Mouse (Mus musculus) liver, adult 2 months (tissue): ENCODE measurements around the gene Cd79b. TPM values are rescaled to one million over a fixed set of nuclear protein-coding genes. Genes with fewer than 3 reads are reported as not detected.

Source experiments
- DNase-seq: peaks from one replicate; pipeline ENCODE4 v3.0.0-alpha.2; 2011; ENCODE audit warnings: low read depth, low spot score; ENCODE audit errors: extremely low read depth
- H3K27ac ChIP-seq: fragments of 200-500 bp; replicated peaks from 2 replicates; pipeline ENCODE4 v1.5.1; 2012; ENCODE audit warnings: low read depth, mild to moderate bottlenecking, control low read depth, inconsistent platforms, low read length; ENCODE audit not compliant: insufficient read depth
- H3K27me3 ChIP-seq: fragments of 200-500 bp; 2 replicates; pipeline ENCODE4 v1.6.1; 2012; ENCODE audit warnings: mild to moderate bottlenecking, moderate library complexity, low read length, inconsistent platforms; ENCODE audit not compliant: control insufficient read depth, insufficient read depth
- H3K36me3 ChIP-seq: fragments of 200-500 bp; 2 replicates; pipeline ENCODE4 v1.6.1; 2012; ENCODE audit warnings: low read length, inconsistent platforms; ENCODE audit not compliant: control insufficient read depth, insufficient read depth
- H3K4me1 ChIP-seq: fragments of 200-500 bp; 2 replicates; pipeline ENCODE4 v1.6.1; 2011; ENCODE audit warnings: low read length; ENCODE audit not compliant: control insufficient read depth, insufficient read depth
- H3K4me3 ChIP-seq: fragments of 200-500 bp; 2 replicates; pipeline ENCODE4 v1.5.1; 2011; ENCODE audit warnings: low read depth, mild to moderate bottlenecking, control low read depth, low read length, moderate library complexity; ENCODE audit not compliant: insufficient read depth
- H3K79me2 ChIP-seq: fragments of 200-500 bp; 2 replicates; pipeline ENCODE4 v1.6.1; 2012; ENCODE audit warnings: inconsistent platforms, mild to moderate bottlenecking, low read length, moderate library complexity; ENCODE audit not compliant: control insufficient read depth, insufficient read depth
- H3K9ac ChIP-seq: fragments of 200-500 bp; 2 replicates; pipeline ENCODE4 v1.6.1; 2012; ENCODE audit warnings: low read depth, mild to moderate bottlenecking, control low read depth, inconsistent platforms, low read length
- CTCF ChIP-seq: fragments of 200-500 bp; IDR thresholded peaks from 2 replicates; pipeline ENCODE4 v1.5.1; 2011; ENCODE audit warnings: low read depth, low read length, control low read depth
- POLR2A ChIP-seq: fragments of 200-500 bp; IDR thresholded peaks from 2 replicates; pipeline ENCODE4 v1.6.1; 2011; ENCODE audit warnings: low read length, control low read depth; ENCODE audit not compliant: insufficient read depth; ENCODE audit errors: extremely low read depth
- WGBS: fragments of 180-500 bp; shearing (Covaris S2); methylation state at CpG from one replicate; pipeline ENCODE4 v1.1.7; 2018; 5-methylcytosine and 5-hydroxymethylcytosine counted together
- polyA plus RNA-seq: library from polyadenylated mRNA; depleted of rRNA; stranded (reverse); fragments of >200 nt; gene quantifications from 2 replicates; pipeline ENCODE4 v1.2.3, GENCODE M21; 2012
- total RNA-seq: library from RNA; depleted of rRNA; stranded (reverse); fragments of >200 nt; gene quantifications from 2 replicates; pipeline ENCODE4 v1.2.3, GENCODE M21; 2014

Cd79b gene
- total and polyA plus RNA-seq, 2 experiments: 2.1 to 3.8 TPM

GRCm38 (mm10) chr11:106282452-106282851, 32.1 kb downstream of the Cd79b start:
- no peak for TF ChIP-seq CTCF
- TF ChIP-seq POLR2A: no peak
- no peak overlapping the region for H3K27ac ChIP-seq
- H3K4me3 ChIP-seq: no peak overlapping the region
- H3K79me2 ChIP-seq: no peaks in the 10 kb centered on the region
- no peaks in the 10 kb centered on the region for H3K36me3 ChIP-seq
- H3K9ac ChIP-seq: no peak overlapping the region
- no peaks in the 10 kb centered on the region for H3K27me3 ChIP-seq
- no peak for DNase-seq
- WGBS: 79% methylated on average over 6 of the region's 6 CpGs
- H3K4me1 ChIP-seq: no peaks in the 10 kb centered on the region

DNA sequence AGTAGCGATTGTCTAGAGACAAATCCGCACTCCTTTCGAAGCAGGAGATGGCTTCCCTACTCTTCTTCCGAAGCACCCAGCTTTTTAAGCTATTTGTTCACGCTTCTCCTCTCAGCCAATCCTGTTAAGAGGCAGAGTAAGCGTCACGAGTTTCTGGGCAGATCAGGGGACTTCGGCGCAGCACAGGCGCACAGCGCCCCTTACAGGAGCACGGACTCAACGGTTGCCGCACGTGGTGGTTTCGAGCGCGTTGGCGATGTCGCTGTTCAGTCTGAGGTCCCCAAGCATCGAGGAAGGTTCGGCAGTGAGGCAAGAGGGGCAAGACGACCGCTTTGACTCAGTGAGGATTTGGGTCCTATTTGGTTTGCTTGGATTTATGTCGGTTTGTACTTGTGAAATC, 38.1 kb downstream of the Cd79b start, which contains the start of gene Tcam1:
Gene Tcam1, plus strand, starts transcription at position 219 of the 400 bp plus-strand sequence.
- H3K36me3 ChIP-seq: no peaks in the 10 kb centered on the region
- DNase-seq: peak; percentile 88
- no peak within 1 kb of the TSS for H3K9ac ChIP-seq
- peaks cover 6% of the 10 kb centered on the region; the same call in 1 of the 2 replicates for H3K4me1 ChIP-seq
- H3K27ac ChIP-seq: no peak within 1 kb of the TSS
- H3K79me2 ChIP-seq: no peaks in the 10 kb centered on the region
- peak; percentile 96 for TF ChIP-seq CTCF
- no peak for TF ChIP-seq POLR2A
- no peaks in the 10 kb centered on the region for H3K27me3 ChIP-seq
- H3K4me3 ChIP-seq: no peak within 1 kb of the TSS
- 2% methylated on average over 25 of the region's 25 CpGs for WGBS

DNA sequence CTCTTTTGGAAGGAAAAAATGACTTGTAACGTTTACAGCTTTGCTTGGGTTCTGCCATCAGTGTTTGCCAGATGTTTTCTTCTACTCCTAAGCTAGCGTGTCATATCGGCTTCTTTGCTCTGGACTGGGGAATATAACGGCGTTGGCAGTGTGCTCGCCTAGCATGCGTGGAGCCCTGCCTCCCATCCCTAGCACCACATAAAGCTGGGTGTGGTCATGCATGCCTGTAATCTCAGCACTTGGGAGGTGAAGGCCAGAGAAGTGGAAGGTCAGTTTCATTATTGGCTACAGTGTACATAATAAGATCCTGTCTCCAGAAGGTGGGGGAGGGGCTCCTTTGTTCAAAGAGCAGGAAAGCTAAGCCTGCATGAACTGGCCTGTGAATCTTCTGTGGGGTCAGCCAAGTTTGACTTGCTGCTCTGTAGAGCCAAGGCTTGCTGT, 39.6 kb downstream of the Cd79b start:
- no peaks in the 10 kb centered on the region for H3K36me3 ChIP-seq
- peaks cover 15% of the 10 kb centered on the region for H3K4me1 ChIP-seq
- no peak for TF ChIP-seq POLR2A
- TF ChIP-seq CTCF: no peak
- no peak overlapping the region for H3K9ac ChIP-seq
- H3K27me3 ChIP-seq: no peaks in the 10 kb centered on the region
- H3K4me3 ChIP-seq: no peak overlapping the region
- 80% methylated on average over 7 of the region's 7 CpGs for WGBS
- H3K79me2 ChIP-seq: peaks cover 10% of the 10 kb centered on the region; the same call in 1 of the 2 replicates
- no peak overlapping the region for H3K27ac ChIP-seq
- peak; percentile 38 for DNase-seq

DNA sequence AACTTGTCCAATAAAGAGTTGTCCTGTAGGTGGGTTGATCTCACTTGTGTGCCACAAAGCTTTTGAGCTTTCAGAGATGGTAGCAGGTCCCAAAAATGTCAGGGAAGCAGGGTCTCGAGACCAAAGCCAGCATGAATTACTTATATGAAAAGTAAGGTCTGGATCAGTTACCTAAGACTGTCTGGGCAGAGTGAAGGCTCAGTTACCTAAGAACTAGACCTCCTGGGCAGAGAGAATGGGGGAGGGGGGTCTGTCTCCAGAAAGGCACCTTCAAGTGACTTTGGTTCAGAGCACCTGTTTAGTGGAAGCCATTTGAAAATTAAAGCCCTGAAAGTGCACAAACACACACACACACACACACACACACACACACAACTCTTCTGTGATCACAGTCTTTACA, 40.2 kb downstream of the Cd79b start:
- Histone ChIP-seq H3K27me3 (no peaks in the 10 kb centered on the region), H3K79me2 (peaks cover 10% of the 10 kb centered on the region; the same call in 1 of the 2 replicates), H3K36me3 (no peaks in the 10 kb centered on the region), H3K27ac (no peak overlapping the region), H3K4me1 (peaks cover 16% of the 10 kb centered on the region), H3K4me3 (no peak overlapping the region), H3K9ac (no peak overlapping the region)
- 94% methylated on average over 1 of the region's 1 CpGs for WGBS
- DNase-seq: no peak
- no peak for TF ChIP-seq CTCF
- no peak for TF ChIP-seq POLR2A

DNA sequence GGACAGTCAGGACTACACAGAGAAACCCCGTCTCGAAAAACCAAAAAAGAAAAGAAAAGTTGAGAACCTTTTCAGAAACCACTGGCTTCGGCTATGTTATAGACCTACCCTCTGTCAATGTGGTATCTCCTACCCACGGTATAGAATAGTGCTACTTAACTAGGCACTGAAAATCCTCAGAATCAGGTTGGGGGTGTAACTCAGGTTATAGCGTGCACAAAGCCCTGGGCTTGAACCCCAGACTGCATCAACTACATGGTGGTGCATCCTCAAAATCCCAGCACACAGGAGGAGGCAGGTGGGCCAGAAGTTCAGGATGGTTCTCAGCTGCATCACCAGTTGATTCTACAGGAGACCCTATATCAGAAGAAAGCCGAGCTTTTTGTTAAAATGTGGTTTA, 40.8 kb downstream of the Cd79b start:
- Histone ChIP-seq H3K79me2 (peaks cover 15% of the 10 kb centered on the region; the same call in 1 of the 2 replicates), H3K27me3 (no peaks in the 10 kb centered on the region), H3K27ac (peak overlapping the region; percentile 79), H3K9ac (no peak overlapping the region), H3K36me3 (no peaks in the 10 kb centered on the region), H3K4me3 (no peak overlapping the region), H3K4me1 (peaks cover 21% of the 10 kb centered on the region)
- no peak for TF ChIP-seq CTCF
- TF ChIP-seq POLR2A: no peak
- DNase-seq: no peak
- WGBS: 92% methylated on average over 6 of the region's 6 CpGs

DNA sequence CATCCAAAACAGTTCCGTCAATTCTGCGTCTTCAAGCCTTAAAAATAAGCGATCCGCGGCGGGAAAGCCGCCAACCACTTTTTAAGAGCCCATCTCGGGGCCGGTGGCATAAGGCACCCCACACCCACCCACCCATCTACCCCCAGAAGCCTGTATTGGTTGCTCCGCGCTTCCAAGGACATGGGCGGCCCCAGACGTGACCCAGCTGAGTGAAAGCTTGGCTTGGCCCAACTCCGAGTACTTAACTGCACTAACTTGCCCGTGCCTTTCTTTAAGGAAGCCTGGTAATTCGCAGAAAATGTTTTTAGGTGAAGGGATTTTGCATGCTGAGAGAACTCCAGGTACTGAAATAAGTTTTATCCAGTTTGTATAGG, 41.3 kb downstream of the Cd79b start:
- Histone ChIP-seq H3K4me3 (peak overlapping the region; percentile 55), H3K36me3 (no peaks in the 10 kb centered on the region), H3K9ac (peak overlapping the region; percentile 63), H3K27ac (peak overlapping the region; percentile 79), H3K27me3 (no peaks in the 10 kb centered on the region), H3K79me2 (peaks cover 15% of the 10 kb centered on the region; the same call in 1 of the 2 replicates), H3K4me1 (peaks cover 24% of the 10 kb centered on the region)
- DNase-seq: no peak
- no peak for TF ChIP-seq CTCF
- no peak for TF ChIP-seq POLR2A
- 5% methylated on average over 16 of the region's 16 CpGs for WGBS
